Mouse (Mus musculus) embryonic facial prominence, embryonic 15.5 days (tissue): ENCODE measurements at regions not wholly inside any gene's neighbourhood (a gene's known extent, or its start where the extent isn't known, plus 50 kb on each side); places are given as distances from the start of the nearest gene placed in this dataset.

Experiments
- ATAC-seq: fragments of 200-750 bp; cut with Nextera tagmentation; 2 replicates; pipeline ENCODE4 v1.8.0; 2017; ENCODE audit warnings: low read depth, moderate TSS enrichment; ENCODE audit not compliant: insufficient number of reproducible peaks, low FRiP score, low TSS enrichment
- H3K27ac ChIP-seq: fragments of 300-500 bp; sonication (generic); replicated peaks from 2 replicates; pipeline ENCODE4 v1.5.1; 2015; ENCODE audit warnings: mild to moderate bottlenecking, inconsistent platforms
- H3K27me3 ChIP-seq: fragments of 300-500 bp; sonication (generic); 2 replicates; pipeline ENCODE4 v1.6.1; 2015; ENCODE audit warnings: inconsistent platforms
- H3K36me3 ChIP-seq: fragments of 300-500 bp; sonication (generic); 2 replicates; pipeline ENCODE4 v1.6.1; 2015; ENCODE audit warnings: mild to moderate bottlenecking, inconsistent platforms
- H3K4me1 ChIP-seq: fragments of 300-500 bp; sonication (generic); 2 replicates; pipeline ENCODE4 v1.6.1; 2015; ENCODE audit warnings: inconsistent platforms
- H3K4me2 ChIP-seq: fragments of 300-500 bp; sonication (generic); replicated peaks from 2 replicates; pipeline ENCODE4 v1.6.1; 2015; ENCODE audit warnings: mild to moderate bottlenecking, inconsistent platforms
- H3K4me3 ChIP-seq: fragments of 300-500 bp; sonication (generic); replicated peaks from 2 replicates; pipeline ENCODE4 v1.5.1; 2015; ENCODE audit warnings: mild to moderate bottlenecking, inconsistent platforms
- H3K9ac ChIP-seq: fragments of 300-500 bp; sonication (generic); 2 replicates; pipeline ENCODE4 v1.6.1; 2015; ENCODE audit warnings: inconsistent platforms
- H3K9me3 ChIP-seq: fragments of 300-500 bp; sonication (generic); replicated peaks from 2 replicates; pipeline ENCODE4 v1.6.1; 2016; ENCODE audit warnings: inconsistent platforms
- WGBS: fragments of 180-500 bp; shearing (Covaris S2); methylation state at CpG from one replicate; pipeline ENCODE4 v1.1.7; 2015; 5-methylcytosine and 5-hydroxymethylcytosine counted together

GRCm38 (mm10) chr12:45384864-45385263 lies 310.4 kb upstream of the Stxbp6 start:
- Histone ChIP-seq H3K4me3 (no peak overlapping the region), H3K9me3 (0 out of 2 replicates have a peak, but pooled peaks cover 6% of the 10 kb centered on the region), H3K27me3 (no peaks in the 10 kb centered on the region), H3K4me2 (no peak overlapping the region), H3K27ac (no peak overlapping the region), H3K36me3 (no peaks in the 10 kb centered on the region), H3K9ac (no peak overlapping the region), H3K4me1 (no peaks in the 10 kb centered on the region)
- WGBS: 65% methylated on average over 3 of the region's 3 CpGs
- ATAC-seq: no peak
